Mouse (Mus musculus) small intestine, adult 2 months (tissue): ENCODE results near the gene Fbxo24.

Source experiments
- CTCF ChIP-seq: fragments of 200-500 bp; IDR thresholded peaks from 2 replicates; pipeline ENCODE4 v1.5.1; 2012; ENCODE audit warnings: low read depth, mild to moderate bottlenecking, control low read depth, inconsistent platforms, low read length, moderate library complexity, mixed read lengths; ENCODE audit not compliant: insufficient replicate concordance, insufficient read length; ENCODE audit errors: extremely low read depth
- POLR2A ChIP-seq: fragments of 200-500 bp; IDR thresholded peaks from 2 replicates; pipeline ENCODE4 v1.6.1; 2012; ENCODE audit warnings: low read depth, mild to moderate bottlenecking, control low read depth, inconsistent platforms, low read length, moderate library complexity

DNA sequence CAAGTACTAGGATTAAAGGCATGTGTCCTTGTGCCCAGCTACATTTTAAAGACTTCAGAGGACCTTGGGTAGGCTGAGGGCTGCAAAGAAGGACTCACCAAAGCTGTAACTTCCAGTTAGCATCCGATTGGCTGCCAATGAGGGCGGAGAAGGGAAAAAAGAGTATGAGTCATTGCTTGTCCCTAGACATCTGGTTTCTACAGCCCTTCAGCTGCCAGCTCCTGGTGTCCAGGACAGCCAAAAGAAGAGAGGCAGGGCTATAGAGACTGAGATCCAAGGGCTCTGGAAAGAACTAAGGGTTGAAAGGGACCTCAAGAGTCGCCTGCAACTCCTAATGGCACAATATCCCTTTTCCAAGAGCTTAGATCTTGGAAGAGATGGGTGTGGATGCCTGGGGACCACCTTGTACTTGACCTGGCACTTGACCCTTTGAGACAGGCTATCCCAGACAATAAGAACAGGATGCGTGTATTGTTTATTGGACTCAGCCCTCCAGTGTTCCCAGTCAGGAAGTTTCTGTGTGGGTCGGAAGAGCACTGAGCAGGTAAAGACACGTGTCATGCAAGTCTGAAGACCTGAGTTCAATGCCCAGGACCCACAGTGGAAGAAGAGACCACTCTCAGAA is 31.4 kb upstream of the Fbxo24 start:
- TF ChIP-seq CTCF: no peak
- TF ChIP-seq POLR2A: no peak
